Mouse (Mus musculus): ENCODE results near the gene Ccr2.
"Not testable (repeated sequence)": the region's sequence is repeated elsewhere in the genome, so short reads cannot be mapped to it uniquely, and the experiment has no call there.

Gene Ccr2

GRCm38 (mm10) chr9:124101723-124102122 is at the start of gene Ccr2:
TSS of gene Ccr2 (plus strand) at chr9:124101950.
- no peak for DNase-seq (ENCODE audit: inconsistent age in 2 of 2, low spot score in 1 of 2)

GRCm38 (mm10) chr9:124053532-124053931 is 48.2 kb upstream of the Ccr2 start:
- peak in 1 of 2 experiments; percentile 29 for DNase-seq (ENCODE audit: inconsistent age in 2 of 2, low spot score in 1 of 2)

GRCm38 (mm10) chr9:124056158-124056709 is 45.5 kb upstream of the Ccr2 start:
- no peak for DNase-seq (ENCODE audit: inconsistent age in 2 of 2, low spot score in 1 of 2)

GRCm38 (mm10) chr9:124059660-124060352 is 41.9 kb upstream of the Ccr2 start:
- DNase-seq (ENCODE audit: inconsistent age in 2 of 2, low spot score in 1 of 2): no peak

GRCm38 (mm10) chr9:124061474-124062432 is 40.0 kb upstream of the Ccr2 start:
- not testable (repeated sequence) for DNase-seq (ENCODE audit: inconsistent age in 2 of 2, low spot score in 1 of 2)

- no peak for DNase-seq (ENCODE audit: inconsistent age in 2 of 2, low spot score in 1 of 2)
These were observed 35.1 kb upstream of the Ccr2 start for GRCm38 (mm10) chr9:124066572-124067103.

- peak in 1 of 2 experiments; percentile 30 for DNase-seq (ENCODE audit: inconsistent age in 2 of 2, low spot score in 1 of 2)
These were observed 33.4 kb upstream of the Ccr2 start for GRCm38 (mm10) chr9:124068098-124069058.

GRCm38 (mm10) chr9:124071506-124071905 is 30.2 kb upstream of the Ccr2 start:
- DNase-seq (ENCODE audit: inconsistent age in 2 of 2, low spot score in 1 of 2): peak in 1 of 2 experiments; percentile 30

- no peak for DNase-seq (ENCODE audit: inconsistent age in 2 of 2, low spot score in 1 of 2)
These were observed 21.9 kb upstream of the Ccr2 start for GRCm38 (mm10) chr9:124079803-124080202.

- not testable (repeated sequence) for DNase-seq (ENCODE audit: inconsistent age in 2 of 2, low spot score in 1 of 2)
These were observed 21.3 kb upstream of the Ccr2 start for GRCm38 (mm10) chr9:124080471-124080870.

GRCm38 (mm10) chr9:124090441-124090840 is 11.3 kb upstream of the Ccr2 start:
- no peak for DNase-seq (ENCODE audit: inconsistent age in 2 of 2, low spot score in 1 of 2)

- DNase-seq (ENCODE audit: inconsistent age in 2 of 2, low spot score in 1 of 2): no peak
These were observed 2.6 kb upstream of the Ccr2 start for GRCm38 (mm10) chr9:124099127-124099526.

GRCm38 (mm10) chr9:124100357-124100756 is 1.4 kb upstream of the Ccr2 start:
- no peak for DNase-seq (ENCODE audit: inconsistent age in 2 of 2, low spot score in 1 of 2)

GRCm38 (mm10) chr9:124103199-124103598 is 1.4 kb downstream of the Ccr2 start:
- no peak for DNase-seq (ENCODE audit: inconsistent age in 2 of 2, low spot score in 1 of 2)

GRCm38 (mm10) chr9:124105196-124105595 is 3.4 kb downstream of the Ccr2 start:
- DNase-seq (ENCODE audit: inconsistent age in 2 of 2, low spot score in 1 of 2): no peak

- no peak for DNase-seq (ENCODE audit: inconsistent age in 2 of 2, low spot score in 1 of 2)
These were observed 5.5 kb downstream of the Ccr2 start for GRCm38 (mm10) chr9:124107232-124107631.

GRCm38 (mm10) chr9:124108356-124109127 is 6.8 kb downstream of the Ccr2 start:
- no peak for DNase-seq (ENCODE audit: inconsistent age in 2 of 2, low spot score in 1 of 2)

GRCm38 (mm10) chr9:124111997-124112396 is 10.2 kb downstream of the Ccr2 start:
- no peak for DNase-seq (ENCODE audit: inconsistent age in 2 of 2, low spot score in 1 of 2)

GRCm38 (mm10) chr9:124112591-124113239 is 11.0 kb downstream of the Ccr2 start:
- DNase-seq (ENCODE audit: inconsistent age in 2 of 2, low spot score in 1 of 2): no peak
